Comparison of ENCODE assay signal across 7 mouse cellular contexts in the genomic region with DNA sequence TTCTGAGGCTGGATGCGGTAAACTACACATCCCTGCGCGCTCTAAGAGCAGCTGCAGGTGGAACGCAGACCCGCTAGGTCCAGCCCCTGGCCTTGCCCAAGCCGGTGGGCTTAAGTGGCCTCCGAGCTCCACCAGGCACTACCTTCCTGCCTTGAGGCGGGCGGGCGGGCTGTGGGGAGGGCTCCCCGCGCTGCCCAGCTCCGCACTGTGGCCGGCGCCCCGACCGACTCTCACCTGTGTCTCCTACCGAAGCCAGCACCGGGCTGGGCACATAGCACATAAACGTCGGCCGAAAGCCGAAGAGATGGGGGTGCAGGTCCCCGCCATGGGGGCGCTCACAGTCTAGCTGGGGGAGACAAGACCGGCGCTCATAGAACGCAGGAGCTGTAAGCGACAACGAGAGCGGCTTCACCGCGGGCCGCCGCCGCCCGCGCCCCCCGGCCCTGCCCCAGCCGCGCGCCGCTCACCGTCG. TPM values are rescaled to one million over a fixed set of nuclear protein-coding genes. Genes with fewer than 3 reads are reported as not detected.
DNase-seq lines count a peak whose midpoint lies in the region; ATAC-seq and TF ChIP-seq lines count a peak whose summit lies in the region.

No protein-coding gene starts in this region.

- peak overlapping the region; percentile 89 for H3K27ac ChIP-seq in layer of hippocampus, adult 2 months
- peak overlapping the region; percentile 82; the same call in 1 of the 2 replicates for H3K27ac ChIP-seq in bone marrow, adult 2 months (ENCODE audit: control insufficient read depth, insufficient read depth, low read depth, low read length, poor library complexity)
- H3K27ac ChIP-seq in forebrain, embryonic 11.5 days (ENCODE audit: low read depth, low read length) = peak overlapping the region; percentile 62
- H3K27ac ChIP-seq in limb, embryonic 15.5 days = peak overlapping the region; percentile 79
- H3K27ac ChIP-seq in neural tube, embryonic 15.5 days (replicated peaks) = peak overlapping the region; percentile 76

- peaks cover 28% of the 10 kb centered on the region for H3K36me3 ChIP-seq in forebrain, embryonic 11.5 days (ENCODE audit: control insufficient read depth, insufficient read depth, low read length)
- H3K36me3 ChIP-seq in limb, embryonic 15.5 days = peaks cover 74% of the 10 kb centered on the region
- H3K36me3 ChIP-seq in neural tube, embryonic 15.5 days = peaks cover 74% of the 10 kb centered on the region

- no peak for DNase-seq in layer of hippocampus, adult 2 months (ENCODE audit: low spot score in 2 of 2)
- DNase-seq in layer of hippocampus, adult 11-12 months (ENCODE audit: low spot score) = no peak
- DNase-seq in forebrain, embryonic 11.5 days (ENCODE audit: low spot score) = peak; percentile 73
- no peak for DNase-seq in B cell, adult 2 months

- no peaks in the 10 kb centered on the region for H3K9me3 ChIP-seq in forebrain, embryonic 11.5 days (ENCODE audit: control insufficient read depth, low read length)
- H3K9me3 ChIP-seq in limb, embryonic 15.5 days = no peaks in the 10 kb centered on the region
- H3K9me3 ChIP-seq in neural tube, embryonic 15.5 days (replicated peaks) = no peaks in the 10 kb centered on the region

- TF ChIP-seq CTCF in layer of hippocampus, adult 2 months (conservative IDR thresholded peaks at IDR 0.05) = no peak
- no peak for TF ChIP-seq CTCF in bone marrow, adult 2 months (IDR thresholded peaks at IDR 0.05; ENCODE audit: control insufficient read depth, insufficient read depth, low read length)

- peak; percentile 49 for ATAC-seq in forebrain, embryonic 11.5 days (replicated peaks; ENCODE audit: low FRiP score)
- peak; percentile 22; the same call in 1 of the 2 replicates for ATAC-seq in limb, embryonic 15.5 days (ENCODE audit: insufficient number of reproducible peaks, low FRiP score, low TSS enrichment, low read depth)
- peak; percentile 64 for ATAC-seq in neural tube, embryonic 15.5 days (ENCODE audit: low FRiP score)

- under 1% methylated on average over 45 of the region's 45 CpGs for WGBS in bone marrow, adult 2 months
- WGBS in forebrain, embryonic 11.5 days = under 1% methylated on average over 45 of the region's 45 CpGs
- WGBS in limb, embryonic 15.5 days = under 1% methylated on average over 43 of the region's 45 CpGs
- under 1% methylated on average over 38 of the region's 45 CpGs for WGBS in neural tube, embryonic 15.5 days

- H3K4me2 ChIP-seq in forebrain, embryonic 11.5 days (ENCODE audit: low read depth, low read length, severe bottlenecking) = peak overlapping the region; percentile 94
- peak overlapping the region; percentile 91 for H3K4me2 ChIP-seq in limb, embryonic 15.5 days
- H3K4me2 ChIP-seq in neural tube, embryonic 15.5 days = peak overlapping the region; percentile 97

- H3K27me3 ChIP-seq in forebrain, embryonic 11.5 days (ENCODE audit: control insufficient read depth, insufficient read depth, low read length) = no peaks in the 10 kb centered on the region; the same call in 1 of the 2 replicates
- no peaks in the 10 kb centered on the region for H3K27me3 ChIP-seq in limb, embryonic 15.5 days
- H3K27me3 ChIP-seq in neural tube, embryonic 15.5 days (replicated peaks) = no peaks in the 10 kb centered on the region

- TF ChIP-seq POLR2A in bone marrow, adult 2 months (IDR thresholded peaks at IDR 0.05; ENCODE audit: borderline replicate concordance, control insufficient read depth, low read depth, low read length) = no peak

- H3K9ac ChIP-seq in forebrain, embryonic 11.5 days (ENCODE audit: low read length) = peak overlapping the region; percentile 85
- H3K9ac ChIP-seq in limb, embryonic 15.5 days = peak overlapping the region; percentile 88
- H3K9ac ChIP-seq in neural tube, embryonic 15.5 days (replicated peaks) = peak overlapping the region; percentile 84

- H3K4me1 ChIP-seq in bone marrow, adult 2 months (ENCODE audit: control insufficient read depth, insufficient read depth, low read length) = no peaks in the 10 kb centered on the region; the same call in 1 of the 2 replicates
- peaks cover 11% of the 10 kb centered on the region; the same call in 1 of the 2 replicates for H3K4me1 ChIP-seq in forebrain, embryonic 11.5 days (replicated peaks; ENCODE audit: control insufficient read depth, insufficient read depth, low read length)
- H3K4me1 ChIP-seq in limb, embryonic 15.5 days = peaks cover 21% of the 10 kb centered on the region
- peaks cover 34% of the 10 kb centered on the region for H3K4me1 ChIP-seq in neural tube, embryonic 15.5 days

- H3K4me3 ChIP-seq in layer of hippocampus, adult 2 months = peak overlapping the region; percentile 98
- H3K4me3 ChIP-seq in bone marrow, adult 2 months (replicated peaks; ENCODE audit: control insufficient read depth, low read depth, low read length) = peak overlapping the region; percentile 83
- H3K4me3 ChIP-seq in forebrain, embryonic 11.5 days (ENCODE audit: low read depth, low read length) = peak overlapping the region; percentile 97
- peak overlapping the region; percentile 98 for H3K4me3 ChIP-seq in limb, embryonic 15.5 days
- H3K4me3 ChIP-seq in neural tube, embryonic 15.5 days (replicated peaks) = peak overlapping the region; percentile 74

RNA-seq across cellular contexts. Expression of a gene that starts 0.4 kb away (rescaled TPM):
- 100 to 1,000 TPM; 159 to 168 TPM for total RNA-seq in layer of hippocampus, adult 2 months (2021)
- 56.8 and 78.4 TPM in 2 replicates for polyA plus RNA-seq in bone marrow, adult 2 months (2011; ENCODE audit: insufficient read depth, insufficient read length, low replicate concordance, missing spikeins)
- 137 and 142 TPM in 2 replicates for polyA plus RNA-seq in forebrain, embryonic 11.5 days (2014; fragmentation: Nextera tagmentation; extraction: Ambion mirVana)
- polyA plus RNA-seq in limb, embryonic 15.5 days (2015; fragmentation: Nextera tagmentation; extraction: Ambion mirVana) = 111 and 121 TPM in 2 replicates
- polyA plus RNA-seq in neural tube, embryonic 15.5 days (2015; fragmentation: Nextera tagmentation; extraction: Ambion mirVana) = 153 and 160 TPM in 2 replicates

RNA-seq across cellular contexts. Expression of a gene that starts 0.4 kb away (rescaled TPM):
- 100 to 1,000 TPM in 1 of 2 experiments, 10 to 100 TPM in 1; 89.2 to 100 TPM for total RNA-seq in layer of hippocampus, adult 2 months (2021)
- polyA plus RNA-seq in bone marrow, adult 2 months (2011; ENCODE audit: insufficient read depth, insufficient read length, low replicate concordance, missing spikeins) = 25.5 and 34.2 TPM in 2 replicates
- 130 and 131 TPM in 2 replicates for polyA plus RNA-seq in forebrain, embryonic 11.5 days (2014; fragmentation: Nextera tagmentation; extraction: Ambion mirVana)
- polyA plus RNA-seq in limb, embryonic 15.5 days (2015; fragmentation: Nextera tagmentation; extraction: Ambion mirVana) = 91.1 and 95.2 TPM in 2 replicates
- polyA plus RNA-seq in neural tube, embryonic 15.5 days (2015; fragmentation: Nextera tagmentation; extraction: Ambion mirVana) = 94.7 and 95.3 TPM in 2 replicates

RNA-seq across cellular contexts. Expression of a gene that starts 8.3 kb away (rescaled TPM):
- total RNA-seq in layer of hippocampus, adult 2 months (2021) = 10 to 100 TPM; 72.5 to 88.9 TPM
- 25.2 and 42.6 TPM in 2 replicates for polyA plus RNA-seq in bone marrow, adult 2 months (2011; ENCODE audit: insufficient read depth, insufficient read length, low replicate concordance, missing spikeins)
- polyA plus RNA-seq in forebrain, embryonic 11.5 days (2014; fragmentation: Nextera tagmentation; extraction: Ambion mirVana) = 35.5 and 40.6 TPM in 2 replicates
- 23.7 and 25.8 TPM in 2 replicates for polyA plus RNA-seq in limb, embryonic 15.5 days (2015; fragmentation: Nextera tagmentation; extraction: Ambion mirVana)
- polyA plus RNA-seq in neural tube, embryonic 15.5 days (2015; fragmentation: Nextera tagmentation; extraction: Ambion mirVana) = 30.4 and 33.6 TPM in 2 replicates

RNA-seq across cellular contexts. Expression of a gene that starts 20.3 kb away (rescaled TPM):
- total RNA-seq in layer of hippocampus, adult 2 months (2021) = 10 to 100 TPM; 22.2 to 25.1 TPM
- polyA plus RNA-seq in bone marrow, adult 2 months (2011; ENCODE audit: insufficient read depth, insufficient read length, low replicate concordance, missing spikeins) = 10.7 and 21.5 TPM in 2 replicates
- 26.7 and 31.3 TPM in 2 replicates for polyA plus RNA-seq in forebrain, embryonic 11.5 days (2014; fragmentation: Nextera tagmentation; extraction: Ambion mirVana)
- 17.1 and 19.6 TPM in 2 replicates for polyA plus RNA-seq in limb, embryonic 15.5 days (2015; fragmentation: Nextera tagmentation; extraction: Ambion mirVana)
- polyA plus RNA-seq in neural tube, embryonic 15.5 days (2015; fragmentation: Nextera tagmentation; extraction: Ambion mirVana) = 23.4 and 23.9 TPM in 2 replicates

RNA-seq across cellular contexts. Expression of a gene that starts 28.0 kb away (rescaled TPM):
- 1 to 10 TPM; 1.5 to 2.1 TPM for total RNA-seq in layer of hippocampus, adult 2 months (2021)
- polyA plus RNA-seq in bone marrow, adult 2 months (2011; ENCODE audit: insufficient read depth, insufficient read length, low replicate concordance, missing spikeins) = 67.0 and 199 TPM in 2 replicates
- polyA plus RNA-seq in forebrain, embryonic 11.5 days (2014; fragmentation: Nextera tagmentation; extraction: Ambion mirVana) = 0.96 and 1.8 TPM in 2 replicates
- polyA plus RNA-seq in limb, embryonic 15.5 days (2015; fragmentation: Nextera tagmentation; extraction: Ambion mirVana) = 0.83 and 1.1 TPM in 2 replicates
- 2.1 and 2.5 TPM in 2 replicates for polyA plus RNA-seq in neural tube, embryonic 15.5 days (2015; fragmentation: Nextera tagmentation; extraction: Ambion mirVana)
